Mouse (Mus musculus): ENCODE measurements around the gene Sema3g. TPM values are rescaled to one million over a fixed set of nuclear protein-coding genes. Genes with fewer than 3 reads are reported as not detected.

Sema3g gene
- total RNA-seq, 4 experiments from 2014 or later: 3.8 to 4.9 (median 4.5) TPM

GRCm38 (mm10) chr14:31272164-31272563, 54.5 kb downstream of the Sema3g start:
- peak; percentile 52 to 56 for DNase-seq (ENCODE audit: low spot score in 2 of 2)

Other genes with a start within 250 kb of the Sema3g start
- 10 to 100 TPM; 10.6 to 12.5 (median 11.8) TPM for gene Glt8d1, start 216.5 kb upstream of the Sema3g start, total RNA-seq (2022)
- gene Spcs1, start 216.2 kb upstream of the Sema3g start, total RNA-seq (2022): 100 to 1,000 TPM; 121 to 132 (median 130) TPM
- 10 to 100 TPM; 38.3 to 45.6 (median 39.8) TPM for gene Pbrm1, start 198.7 kb upstream of the Sema3g start, total RNA-seq (2022)
- 10 to 100 TPM; 25.7 to 35.9 (median 30.8) TPM for gene Gnl3, start 198.7 kb upstream of the Sema3g start, total RNA-seq (2022)
- gene Smim4, start 88.9 kb upstream of the Sema3g start, total RNA-seq (2022): 10 to 100 TPM; 26.8 to 40.5 (median 34.1) TPM
- gene Nt5dc2, start 86.8 kb upstream of the Sema3g start, total RNA-seq (2022): 1 to 10 TPM in 1 of 4 experiments, under 1 TPM in 3; 0.32 to 1.1 (median 0.74) TPM
- 1 to 10 TPM; 5.0 to 9.9 (median 6.0) TPM for gene Stab1, start 49.2 kb upstream of the Sema3g start, total RNA-seq (2022)
- 100 to 1,000 TPM; 451 to 634 (median 529) TPM for gene Tnnc1, start 9.5 kb upstream of the Sema3g start, total RNA-seq (2022)
- 10 to 100 TPM; 49.1 to 60.3 (median 53.8) TPM for gene Nisch, start 914 bp upstream of the Sema3g start, total RNA-seq (2022)
- 10 to 100 TPM; 11.2 to 11.7 (median 11.6) TPM for gene Phf7, start 33.5 kb downstream of the Sema3g start, total RNA-seq (2022)
- 10 to 100 TPM; 46.3 to 57.2 (median 48.7) TPM for gene Bap1, start 33.6 kb downstream of the Sema3g start, total RNA-seq (2022)
- under 1 TPM in 2 of 4 experiments, not detected in 2; 0.05 to 0.11 TPM for gene Dnah1, start 106.0 kb downstream of the Sema3g start, total RNA-seq (2022)
- gene Capn7, start 118.8 kb downstream of the Sema3g start, total RNA-seq (2022): 10 to 100 TPM; 27.0 to 33.1 (median 30.5) TPM
- gene Sh3bp5, start 218.2 kb downstream of the Sema3g start, total RNA-seq (2022): 10 to 100 TPM; 38.1 to 56.9 (median 50.0) TPM

Data from gastrocnemius, adult 8-10 months (tissue).